Mouse (Mus musculus): ENCODE measurements around the gene 1110017D15Rik. TPM values are rescaled to one million over a fixed set of nuclear protein-coding genes. Genes with fewer than 3 reads are reported as not detected.

1110017D15Rik gene
- polyA plus RNA-seq (2016; fragmentation: Nextera tagmentation; extraction: Ambion mirVana), result 3.4 and 4.2 TPM in 2 replicates

DNA sequence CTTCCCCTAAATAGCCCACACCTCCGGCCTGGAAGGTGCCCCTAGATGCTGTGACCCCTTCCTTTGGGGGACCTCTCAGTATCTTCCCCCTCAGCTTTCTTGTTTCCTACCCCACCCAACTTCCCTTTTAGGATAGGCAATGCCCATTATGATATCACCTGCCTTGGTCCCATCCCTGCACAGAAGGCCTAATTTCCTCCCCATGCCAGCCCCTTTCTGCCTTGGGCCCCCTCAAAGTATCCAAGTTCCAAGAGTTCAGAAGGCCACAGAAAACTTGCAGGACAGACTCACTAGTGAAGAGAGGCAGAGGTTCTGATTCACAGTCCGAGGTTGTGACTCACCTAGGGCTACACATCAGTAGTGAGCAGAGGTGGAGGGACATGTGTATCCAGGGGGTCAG, at the start of gene 1110017D15Rik:
Gene 1110017D15Rik, minus strand, starts transcription at position 101 of the 400 bp plus-strand sequence.
- no peaks in the 10 kb centered on the region for H3K9me3 ChIP-seq (replicated peaks)
- peaks cover 22% of the 10 kb centered on the region for H3K4me1 ChIP-seq
- peaks cover 20% of the 10 kb centered on the region for H3K36me3 ChIP-seq
- H3K27me3 ChIP-seq (ENCODE audit: low read depth, poor library complexity, severe bottlenecking), result peaks cover 35% of the 10 kb centered on the region
- no peak within 1 kb of the TSS for H3K4me3 ChIP-seq
- peak within 1 kb of the TSS; percentile 42; the same call in 1 of the 2 replicates for H3K27ac ChIP-seq (replicated peaks)
- no peak for DNase-seq (ENCODE audit: low spot score)
- 87% methylated on average over 2 of the region's 2 CpGs for WGBS

DNA sequence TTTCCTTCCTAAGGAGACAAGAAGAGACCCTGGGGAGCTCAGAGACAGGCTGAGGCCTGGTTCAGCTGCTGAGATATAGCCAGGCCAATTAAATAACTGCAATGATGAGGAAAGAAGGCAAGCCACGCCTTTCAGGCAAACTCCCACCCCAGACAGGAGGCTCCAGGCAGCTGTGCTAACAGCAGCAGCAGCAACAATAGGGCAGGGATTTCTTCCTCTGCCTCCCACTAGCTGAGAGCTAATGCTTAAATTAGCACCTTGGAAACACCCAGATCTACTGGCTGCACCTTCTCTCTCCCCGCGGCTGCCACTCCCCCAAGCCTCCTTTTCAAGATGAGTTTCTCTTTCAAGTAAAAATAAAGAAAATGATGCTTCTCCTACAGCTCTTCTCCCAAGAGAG, 49.0 kb upstream of the 1110017D15Rik start:
- Histone ChIP-seq H3K36me3 (peaks cover 6% of the 10 kb centered on the region; the same call in 1 of the 2 replicates), H3K4me3 (no peak overlapping the region), H3K4me1 (peaks cover 39% of the 10 kb centered on the region), H3K27ac (replicated peaks) (peak overlapping the region; percentile 35), H3K27me3 (ENCODE audit: low read depth, poor library complexity, severe bottlenecking) (peaks cover 26% of the 10 kb centered on the region), H3K9me3 (replicated peaks) (no peaks in the 10 kb centered on the region)
- no peak for DNase-seq (ENCODE audit: low spot score)
- WGBS, result 6% methylated on average over 3 of the region's 3 CpGs

- peaks cover 14% of the 10 kb centered on the region for H3K27me3 ChIP-seq (ENCODE audit: low read depth, poor library complexity, severe bottlenecking)
- no peak overlapping the region for H3K4me3 ChIP-seq
- H3K4me1 ChIP-seq, result peaks cover 23% of the 10 kb centered on the region
- peaks cover 6% of the 10 kb centered on the region; the same call in 1 of the 2 replicates for H3K36me3 ChIP-seq
- WGBS, result 88% methylated on average over 5 of the region's 5 CpGs
- H3K9me3 ChIP-seq (replicated peaks), result no peaks in the 10 kb centered on the region
- H3K27ac ChIP-seq (replicated peaks), result no peak overlapping the region
- DNase-seq (ENCODE audit: low spot score), result no peak
Observed at GRCm38 (mm10) chr4:41563297-41563696, 46.2 kb upstream of the 1110017D15Rik start.

DNA sequence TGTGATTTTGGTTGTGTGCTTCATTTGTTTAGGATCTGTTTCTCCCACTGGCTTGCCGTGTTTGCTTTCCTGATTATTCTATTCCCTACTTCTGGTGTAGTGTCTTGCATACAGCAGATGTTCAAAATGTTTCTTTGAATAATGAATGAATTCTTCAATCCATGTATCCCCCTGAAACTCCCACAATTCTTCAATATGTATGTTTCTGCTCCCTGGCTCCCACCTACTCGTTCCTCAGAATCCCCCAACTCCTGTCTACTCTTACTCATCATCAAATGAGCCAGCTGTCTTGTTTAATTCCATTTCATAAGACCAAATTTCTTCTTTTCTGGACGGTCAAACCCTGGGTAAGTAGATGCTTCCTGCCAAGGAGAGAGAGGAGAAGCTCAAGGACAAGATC, 40.0 kb upstream of the 1110017D15Rik start:
- Histone ChIP-seq H3K27ac (replicated peaks) (no peak overlapping the region), H3K4me1 (peaks cover 24% of the 10 kb centered on the region), H3K36me3 (no peaks in the 10 kb centered on the region), H3K9me3 (replicated peaks) (no peaks in the 10 kb centered on the region), H3K4me3 (no peak overlapping the region), H3K27me3 (ENCODE audit: low read depth, poor library complexity, severe bottlenecking) (no peaks in the 10 kb centered on the region)
- DNase-seq (ENCODE audit: low spot score), result no peak
- 82% methylated on average over 3 of the region's 3 CpGs for WGBS

GRCm38 (mm10) chr4:41556311-41556953, 39.3 kb upstream of the 1110017D15Rik start:
- 62% methylated on average over 5 of the region's 5 CpGs for WGBS
- Histone ChIP-seq H3K4me1 (peaks cover 24% of the 10 kb centered on the region), H3K9me3 (replicated peaks) (no peaks in the 10 kb centered on the region), H3K4me3 (no peak overlapping the region), H3K36me3 (no peaks in the 10 kb centered on the region), H3K27me3 (ENCODE audit: low read depth, poor library complexity, severe bottlenecking) (no peaks in the 10 kb centered on the region), H3K27ac (replicated peaks) (peak overlapping the region; percentile 58)
- no peak for DNase-seq (ENCODE audit: low spot score)

DNA sequence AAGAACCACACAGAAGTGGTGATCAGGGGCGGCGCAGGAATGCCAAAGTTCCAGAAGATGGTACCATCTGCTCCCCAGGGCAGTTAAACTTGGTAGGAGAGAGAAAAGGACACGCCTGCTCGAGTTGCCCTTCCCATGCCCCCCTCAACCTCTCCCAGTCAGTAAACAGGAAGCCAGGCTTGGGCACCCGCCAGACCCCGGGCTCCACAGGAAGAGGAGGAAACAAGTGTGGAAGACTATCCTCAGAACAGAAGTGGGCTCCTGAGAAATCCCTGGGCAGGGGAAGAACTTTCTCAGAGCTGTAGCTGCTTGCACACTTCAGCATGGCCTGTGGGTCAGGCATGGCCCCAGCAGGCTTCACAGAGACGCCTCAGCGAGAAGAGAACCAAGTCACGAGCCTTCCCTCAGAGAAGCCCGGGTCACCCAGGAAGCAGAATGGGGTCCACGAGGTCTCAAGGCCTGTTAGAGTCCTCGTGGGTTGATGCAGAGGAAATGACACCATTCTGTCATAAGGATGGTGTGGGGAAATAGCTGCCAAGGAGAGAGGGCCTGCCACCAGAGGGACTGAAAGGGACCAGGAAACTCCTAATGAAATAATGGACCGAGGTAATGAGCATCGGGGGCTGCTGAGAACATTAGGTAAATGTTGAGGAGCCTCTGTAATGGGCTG, 38.0 kb upstream of the 1110017D15Rik start:
- no peaks in the 10 kb centered on the region for H3K9me3 ChIP-seq (replicated peaks)
- WGBS, result 85% methylated on average over 14 of the region's 14 CpGs
- no peak overlapping the region for H3K4me3 ChIP-seq
- no peaks in the 10 kb centered on the region for H3K36me3 ChIP-seq
- peaks cover 24% of the 10 kb centered on the region for H3K4me1 ChIP-seq
- no peaks in the 10 kb centered on the region for H3K27me3 ChIP-seq (ENCODE audit: low read depth, poor library complexity, severe bottlenecking)
- no peak for DNase-seq (ENCODE audit: low spot score)
- peak overlapping the region; percentile 55; the same call in 1 of the 2 replicates for H3K27ac ChIP-seq (replicated peaks)

- no peak overlapping the region; the same call in 1 of the 2 replicates for H3K27ac ChIP-seq (replicated peaks)
- no peaks in the 10 kb centered on the region for H3K9me3 ChIP-seq (replicated peaks)
Observed at GRCm38 (mm10) chr4:41553116-41553515, 36.0 kb upstream of the 1110017D15Rik start.

DNA sequence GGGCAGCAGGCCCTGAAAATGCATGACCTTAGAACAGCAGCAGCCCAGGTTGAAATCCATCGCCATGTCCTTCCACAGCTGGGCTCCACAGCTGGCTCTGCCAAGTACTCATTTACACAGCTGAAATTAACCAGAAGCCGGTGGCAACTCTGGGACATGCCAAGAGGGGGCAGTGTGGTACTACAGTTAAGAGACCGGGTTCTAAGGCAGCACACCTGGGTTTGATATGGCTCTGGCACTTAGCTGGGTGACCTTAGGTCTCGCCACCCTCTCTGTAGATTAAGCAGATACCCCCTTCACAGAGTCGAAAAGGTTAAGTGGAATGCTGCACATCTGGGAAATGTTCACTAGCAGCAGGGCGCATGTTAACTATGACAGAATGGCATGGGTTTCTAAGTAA, 35.4 kb upstream of the 1110017D15Rik start:
- no peaks in the 10 kb centered on the region for H3K36me3 ChIP-seq
- H3K27me3 ChIP-seq (ENCODE audit: low read depth, poor library complexity, severe bottlenecking), result no peaks in the 10 kb centered on the region
- no peaks in the 10 kb centered on the region for H3K9me3 ChIP-seq (replicated peaks)
- H3K4me3 ChIP-seq, result no peak overlapping the region
- DNase-seq (ENCODE audit: low spot score), result peak; percentile 73
- H3K4me1 ChIP-seq, result peaks cover 24% of the 10 kb centered on the region
- WGBS, result 42% methylated on average over 6 of the region's 6 CpGs
- no peak overlapping the region for H3K27ac ChIP-seq (replicated peaks)

More at GRCm38 (mm10) chr4:41553116-41553515, 36.0 kb upstream of the 1110017D15Rik start:
- WGBS, result 72% methylated on average over 11 of the region's 11 CpGs
- Histone ChIP-seq H3K27me3 (ENCODE audit: low read depth, poor library complexity, severe bottlenecking) (no peaks in the 10 kb centered on the region), H3K36me3 (no peaks in the 10 kb centered on the region), H3K4me3 (no peak overlapping the region), H3K4me1 (peaks cover 24% of the 10 kb centered on the region)
- DNase-seq (ENCODE audit: low spot score), result no peak

DNA sequence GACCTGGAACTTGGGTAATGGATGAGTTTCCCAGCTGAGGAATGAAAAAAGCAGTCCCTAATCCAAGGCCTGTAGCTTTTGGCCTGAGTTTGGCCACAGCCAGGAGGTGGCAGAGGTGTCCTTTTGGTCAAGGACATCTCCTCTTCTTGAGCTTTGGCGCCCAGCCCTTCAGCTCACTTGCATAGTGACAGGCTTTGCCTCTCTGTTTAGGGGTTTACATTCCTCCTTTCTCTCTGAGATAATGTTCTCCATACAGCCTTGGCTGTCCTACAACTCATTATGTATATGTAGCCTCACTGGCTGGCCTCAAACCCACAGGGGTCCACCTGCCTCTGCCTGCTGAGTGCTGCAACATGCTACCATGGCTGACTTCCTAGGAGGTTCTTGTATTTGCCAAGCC, 30.0 kb upstream of the 1110017D15Rik start:
- Histone ChIP-seq H3K4me3 (no peak overlapping the region), H3K4me1 (peaks cover 33% of the 10 kb centered on the region), H3K9me3 (replicated peaks) (no peaks in the 10 kb centered on the region), H3K36me3 (no peaks in the 10 kb centered on the region), H3K27me3 (ENCODE audit: low read depth, poor library complexity, severe bottlenecking) (no peaks in the 10 kb centered on the region), H3K27ac (replicated peaks) (no peak overlapping the region)
- DNase-seq (ENCODE audit: low spot score), result no peak
- 79% methylated on average over 1 of the region's 1 CpGs for whole genome bisulfite sequencing

DNA sequence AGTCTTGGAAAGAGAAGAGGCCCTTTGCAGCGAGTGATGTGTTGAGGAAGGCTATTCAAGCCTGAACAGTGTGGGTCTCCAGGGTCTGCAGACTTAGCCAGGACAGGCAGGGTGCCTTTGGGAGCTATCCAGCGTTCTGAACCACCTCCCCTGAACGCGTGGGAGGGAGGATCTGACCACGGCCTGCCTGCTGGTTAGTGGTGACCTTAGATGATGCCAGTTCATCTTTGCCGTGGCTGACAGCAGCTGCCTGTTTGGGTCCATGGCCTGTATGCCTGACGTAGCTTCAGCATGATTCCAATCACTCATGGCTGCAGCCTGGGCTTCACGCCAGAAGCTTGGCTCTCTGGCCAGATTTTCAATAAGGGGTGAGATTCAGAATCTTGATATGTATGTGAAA, 28.9 kb upstream of the 1110017D15Rik start:
- H3K9me3 ChIP-seq (replicated peaks), result no peaks in the 10 kb centered on the region
- no peaks in the 10 kb centered on the region for H3K27me3 ChIP-seq (ENCODE audit: low read depth, poor library complexity, severe bottlenecking)
- H3K27ac ChIP-seq (replicated peaks), result no peak overlapping the region
- peak; percentile 46 for DNase-seq (ENCODE audit: low spot score)
- H3K4me1 ChIP-seq, result peaks cover 33% of the 10 kb centered on the region
- H3K4me3 ChIP-seq, result no peak overlapping the region
- WGBS, result 25% methylated on average over 8 of the region's 8 CpGs
- H3K36me3 ChIP-seq, result no peaks in the 10 kb centered on the region

- peaks cover 10% of the 10 kb centered on the region; the same call in 1 of the 2 replicates for H3K36me3 ChIP-seq
- H3K4me1 ChIP-seq, result peaks cover 33% of the 10 kb centered on the region
- H3K27me3 ChIP-seq (ENCODE audit: low read depth, poor library complexity, severe bottlenecking), result no peaks in the 10 kb centered on the region
- no peak overlapping the region for H3K27ac ChIP-seq (replicated peaks)
- 86% methylated on average over 8 of the region's 8 CpGs for WGBS
- no peak for DNase-seq (ENCODE audit: low spot score)
- no peak overlapping the region for H3K4me3 ChIP-seq
- H3K9me3 ChIP-seq (replicated peaks), result no peaks in the 10 kb centered on the region; the same call in 1 of the 2 replicates
Observed at GRCm38 (mm10) chr4:41542136-41542535, 25.0 kb upstream of the 1110017D15Rik start.

DNA sequence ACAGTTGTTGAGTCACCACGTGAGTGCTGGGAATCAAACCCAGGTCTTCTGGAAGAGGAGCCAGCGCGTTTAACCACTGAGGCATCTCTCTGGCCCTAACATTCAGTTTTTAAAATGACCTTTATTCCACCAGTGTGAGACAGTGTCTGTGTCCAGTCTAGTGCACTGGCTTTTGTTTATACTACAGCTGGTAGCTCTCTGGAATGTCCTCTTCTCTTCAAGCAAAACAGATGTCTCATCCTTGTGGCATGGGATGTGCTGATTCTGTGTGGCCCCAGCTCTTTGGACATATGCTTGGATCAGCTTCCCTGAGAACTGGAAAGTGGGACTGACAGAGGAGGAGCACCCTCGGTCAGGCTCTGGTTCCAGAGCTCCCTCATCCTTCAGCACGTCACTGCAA, 17.7 kb upstream of the 1110017D15Rik start:
- Histone ChIP-seq H3K9me3 (replicated peaks) (no peaks in the 10 kb centered on the region; the same call in 1 of the 2 replicates), H3K4me3 (no peak overlapping the region), H3K27ac (replicated peaks) (no peak overlapping the region), H3K4me1 (peaks cover 19% of the 10 kb centered on the region), H3K27me3 (ENCODE audit: low read depth, poor library complexity, severe bottlenecking) (no peaks in the 10 kb centered on the region), H3K36me3 (peaks cover 10% of the 10 kb centered on the region; the same call in 1 of the 2 replicates)
- WGBS, result 76% methylated on average over 5 of the region's 5 CpGs
- no peak for DNase-seq (ENCODE audit: low spot score)

DNA sequence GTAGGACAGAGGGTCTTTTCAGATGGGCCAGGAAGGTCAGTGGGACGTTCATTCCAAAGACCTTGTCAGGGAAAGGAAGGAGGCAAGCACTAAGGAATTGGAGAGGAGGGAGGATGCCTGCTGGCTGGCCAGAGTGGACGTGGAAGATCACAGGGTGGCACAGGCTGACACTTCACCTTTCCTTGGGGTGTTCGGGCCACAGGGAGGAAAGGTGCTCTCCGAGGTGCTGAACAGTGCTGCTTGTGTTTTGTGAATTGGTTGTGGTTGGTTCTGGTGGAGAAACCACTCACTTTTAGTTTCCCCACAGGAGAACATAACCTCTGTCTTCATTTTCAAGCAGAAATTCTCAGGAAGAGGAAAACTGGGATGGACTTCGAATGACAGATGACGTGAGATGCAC, 15.3 kb upstream of the 1110017D15Rik start:
- 30% methylated on average over 6 of the region's 6 CpGs for WGBS
- Histone ChIP-seq H3K36me3 (peaks cover 1% of the 10 kb centered on the region; the same call in 1 of the 2 replicates), H3K9me3 (replicated peaks) (no peaks in the 10 kb centered on the region; the same call in 1 of the 2 replicates), H3K4me1 (peaks cover 38% of the 10 kb centered on the region), H3K27ac (replicated peaks) (no peak overlapping the region), H3K4me3 (no peak overlapping the region), H3K27me3 (ENCODE audit: low read depth, poor library complexity, severe bottlenecking) (no peaks in the 10 kb centered on the region)
- no peak for DNase-seq (ENCODE audit: low spot score)

Measured in midbrain, embryonic 10.5 days (tissue).